Mouse (Mus musculus) liver, postnatal 0 days (tissue): ENCODE data around the gene Kif26b. TPM values are rescaled to one million over a fixed set of nuclear protein-coding genes. Genes with fewer than 3 reads are reported as not detected.
A peak's percentile ranks its signal among the peaks of the same experiment; 100 is the strongest.

Experiments
- ATAC-seq: fragments of 200-750 bp; cut with Nextera tagmentation; 2 replicates; pipeline ENCODE4 v1.8.0; 2017; ENCODE audit warnings: mild to moderate bottlenecking, moderate library complexity
- DNase-seq: peaks from one replicate; pipeline ENCODE4 v3.0.0-alpha.2; 2016
- H3K27ac ChIP-seq: fragments of 300-500 bp; sonication (generic); 2 replicates; pipeline ENCODE4 v1.5.1; 2014; ENCODE audit warnings: antibody characterized with exemption, moderate library complexity, mild to moderate bottlenecking, low read depth
- H3K27me3 ChIP-seq: fragments of 300-500 bp; sonication (generic); 2 replicates; pipeline ENCODE4 v1.6.1; 2014; ENCODE audit warnings: low read length, control low read depth, mixed read lengths; ENCODE audit not compliant: insufficient read depth
- H3K36me3 ChIP-seq: fragments of 300-500 bp; sonication (generic); replicated peaks from 2 replicates; pipeline ENCODE4 v1.6.1; 2014; ENCODE audit warnings: mild to moderate bottlenecking, control low read depth, low read length, moderate library complexity, mixed read lengths; ENCODE audit not compliant: insufficient read depth
- H3K4me1 ChIP-seq: fragments of 300-500 bp; sonication (generic); 2 replicates; pipeline ENCODE4 v1.6.1; 2014; ENCODE audit warnings: antibody characterized with exemption, mild to moderate bottlenecking, control low read depth; ENCODE audit not compliant: insufficient read depth
- H3K4me2 ChIP-seq: fragments of 300-500 bp; sonication (generic); 2 replicates; pipeline ENCODE4 v1.6.1; 2014; ENCODE audit warnings: low read depth, mild to moderate bottlenecking, low read length, moderate library complexity, mixed read lengths
- H3K4me3 ChIP-seq: fragments of 300-500 bp; sonication (generic); 2 replicates; pipeline ENCODE4 v1.5.1; 2014; ENCODE audit warnings: low read depth, low read length
- H3K9ac ChIP-seq: fragments of 300-500 bp; sonication (generic); replicated peaks from 2 replicates; pipeline ENCODE4 v1.6.1; 2014; ENCODE audit warnings: mild to moderate bottlenecking, moderate library complexity
- H3K9me3 ChIP-seq: fragments of 300-500 bp; sonication (generic); 2 replicates; pipeline ENCODE4 v1.6.1; 2016; ENCODE audit warnings: mild to moderate bottlenecking, control low read depth, low read length, mixed read lengths
- CTCF ChIP-seq: sonication (generic); IDR thresholded peaks from 2 replicates; pipeline ENCODE4 v1.5.1; 2016; ENCODE audit warnings: antibody characterized with exemption, low read depth
- EP300 ChIP-seq: IDR thresholded peaks from 2 replicates; pipeline ENCODE4 v1.6.1; 2016; ENCODE audit warnings: antibody characterized with exemption, low read depth, mild to moderate bottlenecking
- WGBS: fragments of 180-500 bp; shearing (Covaris S2); extraction: QIAGEN DNeasy Blood & Tissue Kit; methylation state at CpG from one replicate; pipeline ENCODE4 v1.1.7; 2014; ENCODE audit not compliant: insufficient replicate concordance; 5-methylcytosine and 5-hydroxymethylcytosine counted together
- polyA plus RNA-seq: library from polyadenylated mRNA; unstranded; fragments of >200 nt; fragmentation: Nextera tagmentation; extraction: Ambion mirVana; gene quantifications from 2 replicates; pipeline ENCODE4 v1.2.1, GENCODE M21; 2015

Gene Kif26b
- polyA plus RNA-seq, 1 experiment from 2014 or later, result 0.02 TPM

- ATAC-seq (no peak), DNase-seq (no peak)
Measured at GRCm38 (mm10) chr1:178748222-178748600, 219.3 kb downstream of the Kif26b start.

GRCm38 (mm10) chr1:178748617-178749016 is 219.7 kb downstream of the Kif26b start:
- Histone ChIP-seq H3K9ac (no peak overlapping the region), H3K27me3 (no peaks in the 10 kb centered on the region), H3K9me3 (no peaks in the 10 kb centered on the region; the same call in 1 of the 2 replicates), H3K4me1 (no peaks in the 10 kb centered on the region), H3K4me2 (no peak overlapping the region), H3K36me3 (no peaks in the 10 kb centered on the region), H3K27ac (no peak overlapping the region), H3K4me3 (no peak overlapping the region)
- DNase-seq (no peak), ATAC-seq (no peak)
- TF ChIP-seq EP300 (no peak), CTCF (peak; percentile 18; the same call in 1 of the 2 replicates)
- 77% methylated on average over 1 of the region's 1 CpGs for WGBS

More at GRCm38 (mm10) chr1:178748222-178748600, 219.3 kb downstream of the Kif26b start:
- H3K9ac ChIP-seq, result no peak overlapping the region
- no peaks in the 10 kb centered on the region; the same call in 1 of the 2 replicates for H3K9me3 ChIP-seq
- H3K27ac ChIP-seq, result no peak overlapping the region
- no peak overlapping the region for H3K4me2 ChIP-seq
- 68% methylated on average over 7 of the region's 7 CpGs for WGBS
- H3K36me3 ChIP-seq, result no peaks in the 10 kb centered on the region
- no peak for TF ChIP-seq EP300
- no peak for TF ChIP-seq CTCF
- no peak overlapping the region for H3K4me3 ChIP-seq
- no peaks in the 10 kb centered on the region for H3K27me3 ChIP-seq
- H3K4me1 ChIP-seq, result no peaks in the 10 kb centered on the region

- TF ChIP-seq EP300, result no peak
- no peak for TF ChIP-seq CTCF
- DNase-seq (no peak), ATAC-seq (no peak)
- no peaks in the 10 kb centered on the region for H3K36me3 ChIP-seq
- H3K9ac ChIP-seq, result no peak overlapping the region
- no peaks in the 10 kb centered on the region for H3K27me3 ChIP-seq
- H3K4me2 ChIP-seq, result no peak overlapping the region
- 82% methylated on average over 9 of the region's 9 CpGs for WGBS
- H3K9me3 ChIP-seq, result no peaks in the 10 kb centered on the region; the same call in 1 of the 2 replicates
- H3K27ac ChIP-seq, result no peak overlapping the region
- no peaks in the 10 kb centered on the region for H3K4me1 ChIP-seq
- no peak overlapping the region for H3K4me3 ChIP-seq
Measured at GRCm38 (mm10) chr1:178749786-178750185, 220.9 kb downstream of the Kif26b start.

- TF ChIP-seq CTCF (no peak), EP300 (no peak)
- Histone ChIP-seq H3K27ac (no peak overlapping the region), H3K4me2 (no peak overlapping the region), H3K4me3 (no peak overlapping the region), H3K27me3 (no peaks in the 10 kb centered on the region), H3K9ac (no peak overlapping the region), H3K9me3 (no peaks in the 10 kb centered on the region), H3K36me3 (no peaks in the 10 kb centered on the region), H3K4me1 (no peaks in the 10 kb centered on the region)
- WGBS, result 63% methylated on average over 3 of the region's 3 CpGs
- ATAC-seq (no peak), DNase-seq (no peak)
Measured at GRCm38 (mm10) chr1:178758441-178758840, 229.5 kb downstream of the Kif26b start.

- 85% methylated on average over 3 of the region's 3 CpGs for WGBS
- H3K27me3 ChIP-seq, result no peaks in the 10 kb centered on the region
- TF ChIP-seq EP300, result no peak
- no peak for TF ChIP-seq CTCF
- H3K27ac ChIP-seq, result no peak overlapping the region
- no peak overlapping the region for H3K9ac ChIP-seq
- H3K4me1 ChIP-seq, result no peaks in the 10 kb centered on the region
- no peak overlapping the region for H3K4me3 ChIP-seq
- no peak for ATAC-seq
- no peak for DNase-seq
- H3K9me3 ChIP-seq, result no peaks in the 10 kb centered on the region
- no peaks in the 10 kb centered on the region for H3K36me3 ChIP-seq
- no peak overlapping the region for H3K4me2 ChIP-seq
Measured at GRCm38 (mm10) chr1:178762125-178762741, 233.3 kb downstream of the Kif26b start.

- Histone ChIP-seq H3K9ac (no peak overlapping the region), H3K27me3 (no peaks in the 10 kb centered on the region), H3K4me2 (no peak overlapping the region), H3K9me3 (no peaks in the 10 kb centered on the region), H3K36me3 (no peaks in the 10 kb centered on the region), H3K4me1 (no peaks in the 10 kb centered on the region), H3K4me3 (no peak overlapping the region), H3K27ac (no peak overlapping the region)
- no peak for TF ChIP-seq EP300
- TF ChIP-seq CTCF, result no peak
- WGBS, result 62% methylated on average over 4 of the region's 4 CpGs
- no peak for ATAC-seq
- DNase-seq, result no peak
Measured at GRCm38 (mm10) chr1:178764914-178765313, 236.0 kb downstream of the Kif26b start.
